Mouse (Mus musculus): ENCODE results near the gene Unc5a.

DNA sequence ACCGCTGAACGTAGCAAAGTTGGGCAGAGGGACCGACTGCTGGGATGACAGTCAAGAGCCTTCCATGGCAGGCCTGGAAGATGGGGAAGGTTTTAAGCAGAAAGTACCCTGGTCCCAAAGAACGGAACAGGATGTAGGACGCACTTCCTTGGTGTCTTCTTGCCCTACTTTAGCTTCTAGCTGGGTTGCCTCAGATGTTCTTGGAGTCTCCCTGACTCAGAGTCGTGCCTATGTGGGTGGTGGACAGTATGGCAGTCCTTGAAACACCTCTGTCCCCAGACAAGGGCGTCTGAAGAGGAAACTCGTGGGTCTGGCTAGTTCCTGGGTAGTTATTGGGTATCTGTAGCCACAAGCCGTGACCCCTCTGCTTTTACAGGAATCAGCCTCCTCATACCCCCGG, 52.9 kb downstream of the Unc5a start:
- TF ChIP-seq USF1 (IDR thresholded peaks at IDR 0.05; ENCODE audit: low read depth) (no peak), POLR2A (IDR thresholded peaks at IDR 0.05; ENCODE audit: insufficient read length, low read depth) (no peak), MAX (IDR thresholded peaks at IDR 0.05; ENCODE audit: low read depth) (no peak), MYOD1 (IDR thresholded peaks at IDR 0.05; ENCODE audit: control insufficient read depth in 1 of 3, insufficient read length in 2 of 3, low read depth in 2 of 3) (no peak), MYOG (IDR thresholded peaks at IDR 0.05; ENCODE audit: control insufficient read depth in 1 of 3, insufficient read depth in 1 of 3, insufficient read length in 2 of 3, low read depth in 2 of 3) (no peak), POLR2AphosphoS2 (IDR thresholded peaks at IDR 0.05; ENCODE audit: insufficient read length, low read depth) (no peak), REST (IDR thresholded peaks at IDR 0.05; ENCODE audit: insufficient read depth, insufficient read length) (no peak), CEBPB (IDR thresholded peaks at IDR 0.05; ENCODE audit: insufficient read depth, poor library complexity, severe bottlenecking) (no peak), E2F4 (IDR thresholded peaks at IDR 0.05; ENCODE audit: insufficient read depth) (no peak)

All from myocyte (in vitro differentiated cells).